In genomic region chr2:168107901-168108300, GRCm38 (mm10) we compare ENCODE assay signal across 5 mouse cellular contexts. TPM values are rescaled to one million over a fixed set of nuclear protein-coding genes. Genes with fewer than 3 reads are reported as not detected.
DNase-seq lines count a peak whose midpoint lies in the region; ATAC-seq and TF ChIP-seq lines count a peak whose summit lies in the region.
"Not testable (repeated sequence)": the region's sequence is repeated elsewhere in the genome, so short reads cannot be mapped to it uniquely, and the experiment has no call there.

No protein-coding gene starts in this region.

- not testable (repeated sequence) for H3K4me1 ChIP-seq in ES-E14 (ENCODE audit: control insufficient read depth in 2 of 2, insufficient read depth in 2 of 2, low read length in 2 of 2, poor library complexity in 1 of 2); heart, postnatal 0 days (ENCODE audit: control insufficient read depth, insufficient read depth); hindbrain, embryonic 14.5 days (replicated peaks; ENCODE audit: control insufficient read depth, insufficient read depth, low read length)
- H3K4me1 ChIP-seq in neural tube, embryonic 13.5 days (replicated peaks), result peaks cover 19% of the 10 kb centered on the region

- not testable (repeated sequence) for DNase-seq in ES-E14 (ENCODE audit: low read depth, low spot score); heart, postnatal 0 days (ENCODE audit: low spot score); hindbrain, embryonic 14.5 days (ENCODE audit: low spot score)
- DNase-seq in ZHBTc4 (ENCODE audit: low read depth, low spot score), result peak; percentile 76

- H3K27me3 ChIP-seq in heart, postnatal 0 days (ENCODE audit: control insufficient read depth, insufficient read depth, low read length); hindbrain, embryonic 14.5 days (ENCODE audit: control insufficient read depth, insufficient read depth, low read length); neural tube, embryonic 13.5 days: not testable (repeated sequence)

- 95% methylated on average over 6 of the region's 6 CpGs for WGBS in heart, postnatal 0 days
- WGBS in hindbrain, embryonic 14.5 days, result 90% methylated on average over 6 of the region's 6 CpGs
- 82% methylated on average over 6 of the region's 6 CpGs for WGBS in neural tube, embryonic 13.5 days

- not testable (repeated sequence) for H3K9me3 ChIP-seq in ES-E14 (ENCODE audit: control insufficient read depth, insufficient read depth, low read depth, low read length); heart, postnatal 0 days (replicated peaks; ENCODE audit: control insufficient read depth, low read length); hindbrain, embryonic 14.5 days (ENCODE audit: control insufficient read depth, low read length); neural tube, embryonic 13.5 days

- H3K4me3 ChIP-seq in ES-E14 (ENCODE audit: insufficient read depth in 1 of 2, low read depth in 1 of 2, low read length in 2 of 2, poor library complexity in 1 of 2, severe bottlenecking in 1 of 2); heart, postnatal 0 days (ENCODE audit: low read depth, low read length); hindbrain, embryonic 14.5 days (replicated peaks; ENCODE audit: low read length); neural tube, embryonic 13.5 days: not testable (repeated sequence)

- not testable (repeated sequence) for H3K27ac ChIP-seq in ES-E14 (ENCODE audit: insufficient read depth, low read depth, low read length, poor library complexity, severe bottlenecking)
- H3K27ac ChIP-seq in heart, postnatal 0 days (ENCODE audit: low read depth), result peak overlapping the region; percentile 18; the same call in 1 of the 2 replicates
- H3K27ac ChIP-seq in hindbrain, embryonic 14.5 days, result peak overlapping the region; percentile 26; the same call in 1 of the 2 replicates
- H3K27ac ChIP-seq in neural tube, embryonic 13.5 days (replicated peaks), result peak overlapping the region; percentile 83; the same call in 1 of the 2 replicates

- not testable (repeated sequence) for TF ChIP-seq EP300 in heart, postnatal 0 days (IDR thresholded peaks at IDR 0.05; ENCODE audit: low read depth)

- not testable (repeated sequence) for ATAC-seq in heart, postnatal 0 days (ENCODE audit: insufficient read depth, low read depth); hindbrain, embryonic 14.5 days (ENCODE audit: low FRiP score); neural tube, embryonic 13.5 days (ENCODE audit: low read depth)

- H3K9ac ChIP-seq in ES-E14 (ENCODE audit: insufficient read depth, low read depth, low read length, poor library complexity, severe bottlenecking); heart, postnatal 0 days (replicated peaks; ENCODE audit: low read depth, low read length); hindbrain, embryonic 14.5 days; neural tube, embryonic 13.5 days: not testable (repeated sequence)

- H3K4me2 ChIP-seq in heart, postnatal 0 days (ENCODE audit: low read depth, low read length); hindbrain, embryonic 14.5 days (replicated peaks); neural tube, embryonic 13.5 days: not testable (repeated sequence)

- H3K36me3 ChIP-seq in ES-E14 (ENCODE audit: control insufficient read depth, insufficient read depth, low read length, poor library complexity, severe bottlenecking); heart, postnatal 0 days (replicated peaks; ENCODE audit: control insufficient read depth, insufficient read depth, low read length); hindbrain, embryonic 14.5 days (replicated peaks; ENCODE audit: control insufficient read depth, insufficient read depth); neural tube, embryonic 13.5 days: not testable (repeated sequence)

- TF ChIP-seq CTCF in heart, postnatal 0 days (IDR thresholded peaks at IDR 0.05; ENCODE audit: low read depth), result not testable (repeated sequence)

- in situ Hi-C loops in ES-E14 (cut with MboI; ENCODE audit: low sequenced_read_pairs in 2 of 2, unreplicated experiment in 2 of 2), result not testable (repeated sequence)

TF ChIP-seq in ES-E14, 5 proteins besides CTCF, POLR2A, EP300 and RAD21:
- TF ChIP-seq ZNF384 (IDR thresholded peaks at IDR 0.05; ENCODE audit: low read depth, low read length), result peak; percentile 72; the same call in 1 of the 2 replicates

RNA-seq across cellular contexts. Expression of gene Pard6b, which starts 27.1 kb away (rescaled TPM):
- 11.6 and 15.3 TPM in 2 replicates for total RNA-seq in ES-E14 (2012; rRNA removed)
- 4.4 and 6.5 TPM in 2 replicates for total RNA-seq in heart, postnatal 0 days (2014; rRNA removed; ENCODE audit: low replicate concordance)
- polyA plus RNA-seq in heart, postnatal 0 days (2015; fragmentation: Nextera tagmentation; extraction: Ambion mirVana), result 3.3 and 3.5 TPM in 2 replicates
- polyA plus RNA-seq in hindbrain, embryonic 14.5 days (2014; fragmentation: Nextera tagmentation; extraction: Ambion mirVana), result 9.5 and 10.0 TPM in 2 replicates
- polyA plus RNA-seq in neural tube, embryonic 13.5 days (2015; fragmentation: Nextera tagmentation; extraction: Ambion mirVana), result 7.5 and 9.1 TPM in 2 replicates
